Mouse (Mus musculus) MEL (cell line): ENCODE measurements around the gene Ppp1r35.

Experiments used
- MXI1 ChIP-seq: IDR thresholded peaks from 2 replicates; pipeline ENCODE4 v1.6.1; 2011; ENCODE audit warnings: mild to moderate bottlenecking, low read depth, low read length, improper control_type of control experiment
- UBTF ChIP-seq: IDR thresholded peaks from 2 replicates; pipeline ENCODE4 v1.6.1; 2012; ENCODE audit warnings: low read depth, mild to moderate bottlenecking, inconsistent platforms, low read length, improper control_type of control experiment, moderate library complexity, borderline replicate concordance; ENCODE audit not compliant: insufficient read depth

GRCm38 (mm10) chr5:137787151-137787928 lies 8.7 kb downstream of the Ppp1r35 start, which contains the start of the genes Mepce and Zcwpw1:
- TF ChIP-seq UBTF, result no peak
- peak; percentile 48; the same call in 1 of the 2 replicates for TF ChIP-seq MXI1
